Mouse (Mus musculus): Measurements from ENCODE around the gene Rhbdl2. TPM values are rescaled to one million over a fixed set of nuclear protein-coding genes. Genes with fewer than 3 reads are reported as not detected.

The Rhbdl2 gene
- polyA plus RNA-seq, 1 experiment, result not detected

Other genes with a start within 250 kb of the Rhbdl2 start
- gene Macf1, start 103.5 kb upstream of the Rhbdl2 start, polyA plus RNA-seq (2012; ENCODE audit: insufficient read depth, insufficient read length, missing spikeins), result 74.3 and 90.1 TPM in 2 replicates
- 1,258 and 1,341 TPM in 2 replicates for gene Ndufs5, start 69.7 kb upstream of the Rhbdl2 start, polyA plus RNA-seq (2012; ENCODE audit: insufficient read depth, insufficient read length, missing spikeins)
- 41.9 and 46.0 TPM in 2 replicates for gene Akirin1, start 37.5 kb upstream of the Rhbdl2 start, polyA plus RNA-seq (2012; ENCODE audit: insufficient read depth, insufficient read length, missing spikeins)
- gene 4933427I04Rik, start 71.8 kb downstream of the Rhbdl2 start, polyA plus RNA-seq (2012; ENCODE audit: insufficient read depth, insufficient read length, missing spikeins), result not detected in 2 replicates
- 70.1 and 80.7 TPM in 2 replicates for gene Mycbp, start 117.0 kb downstream of the Rhbdl2 start, polyA plus RNA-seq (2012; ENCODE audit: insufficient read depth, insufficient read length, missing spikeins)
- gene Rragc, start 129.6 kb downstream of the Rhbdl2 start, polyA plus RNA-seq (2012; ENCODE audit: insufficient read depth, insufficient read length, missing spikeins), result 91.0 and 96.9 TPM in 2 replicates
- gene 4930535I16Rik, start 130.1 kb downstream of the Rhbdl2 start, polyA plus RNA-seq (2012; ENCODE audit: insufficient read depth, insufficient read length, missing spikeins), result not detected in 2 replicates

All from brown adipose tissue, adult 24 weeks (tissue).